Mouse (Mus musculus): ENCODE results near the gene Psma6. TPM values are rescaled to one million over a fixed set of nuclear protein-coding genes. Genes with fewer than 3 reads are reported as not detected.
A peak's percentile ranks its signal among the peaks of the same experiment; 100 is the strongest.
"Not testable (repeated sequence)": the region's sequence is repeated elsewhere in the genome, so short reads cannot be mapped to it uniquely, and the experiment has no call there.

The Psma6 gene
- 359 and 373 TPM in 2 replicates for polyA plus RNA-seq (2015; fragmentation: Nextera tagmentation; extraction: Ambion mirVana)

DNA sequence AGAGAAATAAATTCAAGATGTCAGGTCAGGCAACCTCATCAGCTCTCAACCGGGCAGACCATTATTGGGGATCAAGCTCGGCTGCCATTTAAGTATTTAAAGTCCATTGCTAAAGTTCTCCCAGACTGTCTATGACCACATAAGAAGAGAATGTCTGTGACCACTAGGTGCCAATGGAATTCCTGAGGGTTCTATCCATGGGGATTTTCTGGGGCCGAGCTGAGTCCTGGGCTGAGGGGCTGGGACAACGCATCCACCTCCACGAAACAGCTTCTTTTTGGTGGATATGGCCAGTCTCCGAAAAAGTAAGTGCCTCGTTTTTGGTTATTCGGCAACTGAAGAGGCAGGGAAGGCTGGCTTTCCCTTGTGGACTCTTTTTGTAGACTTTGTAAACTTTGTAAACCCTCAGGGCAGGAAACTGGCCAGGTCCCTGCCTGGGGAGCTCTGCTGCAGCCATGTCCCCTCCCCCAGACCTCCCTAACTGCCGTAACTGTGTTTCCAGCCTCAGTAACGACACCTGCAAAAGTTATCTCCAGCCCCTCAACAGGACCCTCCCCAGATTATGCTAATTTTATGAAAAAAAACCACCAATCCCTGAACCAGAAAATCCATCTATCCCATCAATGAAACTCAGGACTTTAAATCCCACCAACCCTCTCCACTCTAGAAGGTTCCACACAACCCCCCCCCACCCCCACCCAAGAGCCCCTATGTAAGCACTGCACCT lies at the start of gene Psma6:
Gene Psma6, plus strand, starts transcription at position 200 of the 727 bp plus-strand sequence.
- Histone ChIP-seq H3K4me3 (replicated peaks; ENCODE audit: low read length) (no peak within 1 kb of the TSS), H3K9ac (ENCODE audit: low read length) (no peak within 1 kb of the TSS), H3K36me3 (ENCODE audit: control insufficient read depth, insufficient read depth, low read length) (no peaks in the 10 kb centered on the region), H3K9me3 (replicated peaks; ENCODE audit: control insufficient read depth, low read length) (no peaks in the 10 kb centered on the region), H3K4me1 (ENCODE audit: control insufficient read depth, insufficient read depth, low read length) (0 out of 2 replicates have a peak, but pooled peaks cover 9% of the 10 kb centered on the region), H3K4me2 (ENCODE audit: low read depth, low read length) (no peak within 1 kb of the TSS), H3K27me3 (ENCODE audit: control insufficient read depth, insufficient read depth, low read length) (no peaks in the 10 kb centered on the region), H3K27ac (ENCODE audit: low read length) (no peak within 1 kb of the TSS)
- WGBS, result 73% methylated on average over 10 of the region's 10 CpGs
- no peak for ATAC-seq (ENCODE audit: insufficient read depth, low FRiP score)

DNA sequence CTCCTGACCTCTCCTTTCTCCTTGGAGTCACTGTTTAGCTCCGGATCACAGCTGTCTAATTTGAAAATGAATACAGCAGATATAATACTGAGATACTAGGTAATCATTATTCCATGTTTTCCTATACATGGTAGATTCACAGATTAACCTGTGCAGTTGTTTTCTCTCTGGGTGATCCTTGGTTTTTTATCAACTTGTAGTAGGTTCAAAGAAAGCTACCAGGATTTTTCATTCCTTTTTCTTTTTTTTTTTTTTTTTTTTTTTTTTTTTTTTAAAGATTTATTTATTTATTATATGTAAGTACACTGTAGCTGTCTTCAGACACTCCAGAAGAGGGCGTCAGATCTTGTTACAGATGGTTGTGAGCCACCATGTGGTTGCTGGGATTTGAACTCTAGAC lies 45.5 kb upstream of the Psma6 start:
- not testable (repeated sequence) for H3K4me3 ChIP-seq (replicated peaks; ENCODE audit: low read length); H3K4me1 ChIP-seq (ENCODE audit: control insufficient read depth, insufficient read depth, low read length); H3K9ac ChIP-seq (ENCODE audit: low read length); ATAC-seq (ENCODE audit: insufficient read depth, low FRiP score); H3K36me3 ChIP-seq (ENCODE audit: control insufficient read depth, insufficient read depth, low read length); H3K27me3 ChIP-seq (ENCODE audit: control insufficient read depth, insufficient read depth, low read length); H3K27ac ChIP-seq (ENCODE audit: low read length); H3K4me2 ChIP-seq (ENCODE audit: low read depth, low read length); H3K9me3 ChIP-seq (replicated peaks; ENCODE audit: control insufficient read depth, low read length)
- 86% methylated on average over 1 of the region's 2 CpGs for WGBS

DNA sequence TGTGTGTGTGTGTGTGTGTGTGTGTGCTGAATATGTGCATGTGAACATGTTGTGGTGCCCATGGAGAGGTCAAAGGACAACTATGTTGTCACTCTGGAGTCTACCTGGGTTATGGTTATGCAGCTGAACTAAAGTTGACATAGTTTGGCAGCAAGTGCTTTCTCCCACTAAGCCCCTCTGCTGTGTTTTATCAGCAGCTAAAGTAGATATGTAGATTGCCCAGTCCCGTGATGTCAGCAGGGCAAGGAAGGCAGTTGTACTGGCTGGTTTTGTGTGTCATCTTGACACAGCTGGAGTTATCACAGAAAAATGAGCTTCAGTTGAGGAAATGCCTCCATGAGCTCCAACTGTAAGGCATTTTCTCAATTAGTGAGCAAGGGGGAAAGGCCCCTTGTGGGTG lies 41.0 kb upstream of the Psma6 start:
- H3K27me3 ChIP-seq (ENCODE audit: control insufficient read depth, insufficient read depth, low read length); H3K4me3 ChIP-seq (replicated peaks; ENCODE audit: low read length); H3K4me2 ChIP-seq (ENCODE audit: low read depth, low read length); H3K27ac ChIP-seq (ENCODE audit: low read length); H3K36me3 ChIP-seq (ENCODE audit: control insufficient read depth, insufficient read depth, low read length); ATAC-seq (ENCODE audit: insufficient read depth, low FRiP score); H3K4me1 ChIP-seq (ENCODE audit: control insufficient read depth, insufficient read depth, low read length); H3K9ac ChIP-seq (ENCODE audit: low read length); H3K9me3 ChIP-seq (replicated peaks; ENCODE audit: control insufficient read depth, low read length): not testable (repeated sequence)
- 57% methylated on average over 1 of the region's 1 CpGs for WGBS

DNA sequence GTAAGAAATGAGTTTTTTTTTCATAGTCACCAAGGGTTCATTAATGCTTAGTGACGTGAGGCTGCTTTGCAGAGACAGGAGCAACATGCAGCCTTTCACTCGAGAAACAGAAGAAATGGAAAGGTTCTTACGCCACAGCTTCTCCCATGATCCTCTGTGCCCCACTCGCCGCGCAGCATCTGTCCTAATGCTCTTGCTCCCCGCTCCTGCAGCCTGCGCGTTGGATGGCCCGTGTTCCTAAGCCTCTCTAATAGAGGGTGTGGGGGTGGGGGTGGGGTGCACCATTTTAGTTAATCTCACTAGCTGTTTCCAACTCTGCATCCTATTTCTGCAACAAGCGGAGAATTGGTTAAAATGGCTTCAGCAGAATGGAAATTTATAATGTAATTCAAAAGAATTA lies 40.0 kb upstream of the Psma6 start:
- 73% methylated on average over 11 of the region's 11 CpGs for WGBS
- H3K27me3 ChIP-seq (ENCODE audit: control insufficient read depth, insufficient read depth, low read length), result no peaks in the 10 kb centered on the region
- H3K4me1 ChIP-seq (ENCODE audit: control insufficient read depth, insufficient read depth, low read length), result peaks cover 2% of the 10 kb centered on the region; the same call in 1 of the 2 replicates
- H3K4me3 ChIP-seq (replicated peaks; ENCODE audit: low read length), result no peak overlapping the region
- no peak overlapping the region for H3K4me2 ChIP-seq (ENCODE audit: low read depth, low read length)
- H3K9ac ChIP-seq (ENCODE audit: low read length), result 0 out of 2 replicates have a peak overlapping the region, but pooled peaks have one; percentile 8
- peak overlapping the region; percentile 26; the same call in 1 of the 2 replicates for H3K27ac ChIP-seq (ENCODE audit: low read length)
- no peaks in the 10 kb centered on the region for H3K36me3 ChIP-seq (ENCODE audit: control insufficient read depth, insufficient read depth, low read length)
- H3K9me3 ChIP-seq (replicated peaks; ENCODE audit: control insufficient read depth, low read length), result no peaks in the 10 kb centered on the region
- ATAC-seq (ENCODE audit: insufficient read depth, low FRiP score), result no peak

DNA sequence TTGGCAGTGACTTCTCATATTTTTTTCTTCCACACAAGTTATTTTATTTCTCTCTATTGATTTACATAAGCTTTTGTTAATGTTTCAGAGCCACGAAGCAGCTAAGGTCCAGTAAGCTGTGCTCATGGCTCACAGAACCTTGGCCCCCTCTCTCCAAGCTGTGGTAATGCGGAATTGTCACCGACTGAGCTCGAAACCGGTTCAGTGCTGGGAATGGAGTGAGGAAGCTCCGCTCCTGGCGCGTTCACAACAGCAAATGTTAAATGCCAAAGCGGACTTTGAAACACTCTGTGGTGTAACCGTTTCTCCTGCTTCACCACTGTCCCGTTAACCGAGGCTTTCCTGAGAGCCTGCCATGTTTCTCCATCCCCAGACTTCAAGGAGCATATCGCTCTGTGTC lies 39.4 kb upstream of the Psma6 start:
- Histone ChIP-seq H3K4me2 (ENCODE audit: low read depth, low read length) (no peak overlapping the region), H3K4me3 (replicated peaks; ENCODE audit: low read length) (no peak overlapping the region), H3K27me3 (ENCODE audit: control insufficient read depth, insufficient read depth, low read length) (no peaks in the 10 kb centered on the region), H3K4me1 (ENCODE audit: control insufficient read depth, insufficient read depth, low read length) (peaks cover 2% of the 10 kb centered on the region; the same call in 1 of the 2 replicates), H3K9ac (ENCODE audit: low read length) (no peak overlapping the region), H3K27ac (ENCODE audit: low read length) (no peak overlapping the region), H3K9me3 (replicated peaks; ENCODE audit: control insufficient read depth, low read length) (no peaks in the 10 kb centered on the region), H3K36me3 (ENCODE audit: control insufficient read depth, insufficient read depth, low read length) (no peaks in the 10 kb centered on the region)
- 72% methylated on average over 13 of the region's 13 CpGs for WGBS
- no peak for ATAC-seq (ENCODE audit: insufficient read depth, low FRiP score)

DNA sequence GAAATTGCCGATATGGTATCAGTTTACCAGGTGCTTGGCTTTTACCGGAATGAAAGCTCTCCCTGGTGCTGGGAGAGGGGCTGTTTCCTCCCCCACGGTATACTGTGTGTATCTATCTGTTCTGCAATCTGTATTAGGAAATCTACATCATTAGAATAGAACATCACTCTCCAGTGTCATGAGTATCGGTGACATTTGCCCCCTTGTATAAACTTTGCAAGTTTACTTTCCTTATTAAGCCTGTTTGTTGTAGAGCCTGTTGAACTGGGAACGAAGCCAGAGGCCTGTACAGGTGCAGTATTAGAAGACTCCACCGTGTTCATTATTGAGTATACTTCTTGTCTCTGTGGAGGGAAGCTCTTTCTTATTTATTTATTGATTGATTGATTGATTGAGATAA lies 30.6 kb upstream of the Psma6 start:
- Histone ChIP-seq H3K4me1 (ENCODE audit: control insufficient read depth, insufficient read depth, low read length) (peaks cover 12% of the 10 kb centered on the region; the same call in 1 of the 2 replicates), H3K27me3 (ENCODE audit: control insufficient read depth, insufficient read depth, low read length) (no peaks in the 10 kb centered on the region), H3K36me3 (ENCODE audit: control insufficient read depth, insufficient read depth, low read length) (no peaks in the 10 kb centered on the region), H3K9me3 (replicated peaks; ENCODE audit: control insufficient read depth, low read length) (no peaks in the 10 kb centered on the region), H3K27ac (ENCODE audit: low read length) (peak overlapping the region; percentile 76), H3K4me2 (ENCODE audit: low read depth, low read length) (peak overlapping the region; percentile 23; the same call in 1 of the 2 replicates), H3K4me3 (replicated peaks; ENCODE audit: low read length) (no peak overlapping the region), H3K9ac (ENCODE audit: low read length) (no peak overlapping the region)
- peak; percentile 68; the same call in 1 of the 2 replicates for ATAC-seq (ENCODE audit: insufficient read depth, low FRiP score)
- 35% methylated on average over 6 of the region's 6 CpGs for WGBS

DNA sequence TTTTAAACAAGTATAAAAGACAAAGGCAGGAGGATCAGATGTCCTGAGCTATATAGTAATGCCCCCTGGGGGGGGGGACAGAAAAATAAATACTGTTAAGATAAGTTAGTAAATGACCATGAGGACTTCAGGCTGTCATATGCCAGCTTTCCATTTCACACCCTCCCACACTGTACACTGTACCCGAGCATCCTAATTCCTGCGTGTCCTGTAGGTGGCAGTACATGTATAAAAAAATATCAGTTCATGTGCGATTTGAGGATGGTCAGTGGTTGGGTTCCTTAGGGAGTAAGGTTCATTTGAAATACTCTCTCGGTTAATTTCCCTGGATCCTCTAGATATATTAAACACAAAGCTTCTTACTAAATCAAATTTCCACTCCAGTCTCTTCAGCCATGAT lies 29.1 kb upstream of the Psma6 start:
- H3K9me3 ChIP-seq (replicated peaks; ENCODE audit: control insufficient read depth, low read length), result no peaks in the 10 kb centered on the region
- peak; percentile 61; the same call in 1 of the 2 replicates for ATAC-seq (ENCODE audit: insufficient read depth, low FRiP score)
- no peak overlapping the region for H3K9ac ChIP-seq (ENCODE audit: low read length)
- peaks cover 12% of the 10 kb centered on the region; the same call in 1 of the 2 replicates for H3K4me1 ChIP-seq (ENCODE audit: control insufficient read depth, insufficient read depth, low read length)
- H3K27me3 ChIP-seq (ENCODE audit: control insufficient read depth, insufficient read depth, low read length), result no peaks in the 10 kb centered on the region
- H3K27ac ChIP-seq (ENCODE audit: low read length), result no peak overlapping the region
- H3K4me3 ChIP-seq (replicated peaks; ENCODE audit: low read length), result no peak overlapping the region
- H3K36me3 ChIP-seq (ENCODE audit: control insufficient read depth, insufficient read depth, low read length), result no peaks in the 10 kb centered on the region
- 48% methylated on average over 4 of the region's 4 CpGs for WGBS
- H3K4me2 ChIP-seq (ENCODE audit: low read depth, low read length), result no peak overlapping the region

DNA sequence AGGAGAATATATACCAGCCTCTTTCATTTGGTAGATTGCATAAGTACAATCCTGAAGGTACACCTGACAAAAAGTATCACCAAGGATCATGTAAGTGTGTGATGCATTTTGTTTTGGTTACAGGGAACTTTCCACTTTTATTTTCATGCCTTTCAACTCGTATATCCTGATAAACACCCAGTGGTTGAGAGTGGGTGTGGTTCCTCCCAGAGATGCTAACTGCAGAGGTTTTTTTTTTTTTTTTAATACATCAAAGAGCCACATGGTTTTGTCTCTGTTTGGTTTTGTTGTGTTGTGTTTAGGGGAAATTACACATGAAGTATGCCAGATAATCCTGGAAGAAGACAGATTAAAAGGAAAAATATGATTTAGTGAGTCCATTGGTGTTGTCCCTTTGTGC lies 26.7 kb upstream of the Psma6 start:
- Histone ChIP-seq H3K9me3 (replicated peaks; ENCODE audit: control insufficient read depth, low read length) (no peaks in the 10 kb centered on the region), H3K27ac (ENCODE audit: low read length) (no peak overlapping the region), H3K4me1 (ENCODE audit: control insufficient read depth, insufficient read depth, low read length) (peaks cover 12% of the 10 kb centered on the region; the same call in 1 of the 2 replicates), H3K4me2 (ENCODE audit: low read depth, low read length) (no peak overlapping the region), H3K27me3 (ENCODE audit: control insufficient read depth, insufficient read depth, low read length) (no peaks in the 10 kb centered on the region), H3K36me3 (ENCODE audit: control insufficient read depth, insufficient read depth, low read length) (no peaks in the 10 kb centered on the region), H3K9ac (ENCODE audit: low read length) (no peak overlapping the region), H3K4me3 (replicated peaks; ENCODE audit: low read length) (no peak overlapping the region)
- no peak for ATAC-seq (ENCODE audit: insufficient read depth, low FRiP score)
- 45% methylated on average over 1 of the region's 1 CpGs for WGBS

DNA sequence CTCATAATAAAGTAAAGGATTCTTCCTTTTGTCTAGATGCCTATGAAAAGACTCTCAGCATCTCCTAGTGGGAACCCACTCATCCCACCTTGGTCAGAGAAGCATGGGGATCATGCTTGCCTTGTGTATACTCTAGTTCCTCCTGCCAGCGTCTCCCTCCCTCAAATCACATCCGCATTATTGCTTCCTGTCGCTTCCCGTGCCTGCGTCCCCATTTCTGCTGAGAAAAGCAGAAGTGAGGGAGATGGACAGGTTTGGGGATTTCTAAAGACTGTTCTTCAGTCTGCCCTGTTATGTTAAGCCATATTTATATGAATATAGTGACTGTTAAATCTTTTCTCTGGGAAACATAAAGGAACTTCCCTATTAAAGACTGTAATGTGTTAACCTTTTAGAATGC lies 23.1 kb upstream of the Psma6 start:
- 80% methylated on average over 5 of the region's 5 CpGs for WGBS
- Histone ChIP-seq H3K9me3 (replicated peaks; ENCODE audit: control insufficient read depth, low read length) (no peaks in the 10 kb centered on the region), H3K9ac (ENCODE audit: low read length) (no peak overlapping the region), H3K36me3 (ENCODE audit: control insufficient read depth, insufficient read depth, low read length) (no peaks in the 10 kb centered on the region), H3K27me3 (ENCODE audit: control insufficient read depth, insufficient read depth, low read length) (no peaks in the 10 kb centered on the region), H3K4me2 (ENCODE audit: low read depth, low read length) (no peak overlapping the region), H3K4me3 (replicated peaks; ENCODE audit: low read length) (no peak overlapping the region), H3K27ac (ENCODE audit: low read length) (no peak overlapping the region), H3K4me1 (ENCODE audit: control insufficient read depth, insufficient read depth, low read length) (no peaks in the 10 kb centered on the region)
- ATAC-seq (ENCODE audit: insufficient read depth, low FRiP score), result no peak

Measured in stomach, embryonic 16.5 days (tissue).